Mouse (Mus musculus): ENCODE measurements around the gene Ces1d. TPM values are rescaled to one million over a fixed set of nuclear protein-coding genes. Genes with fewer than 3 reads are reported as not detected.

The Ces1d gene
- polyA plus RNA-seq, 2 experiments = 10.0 to 18.9 TPM

DNA sequence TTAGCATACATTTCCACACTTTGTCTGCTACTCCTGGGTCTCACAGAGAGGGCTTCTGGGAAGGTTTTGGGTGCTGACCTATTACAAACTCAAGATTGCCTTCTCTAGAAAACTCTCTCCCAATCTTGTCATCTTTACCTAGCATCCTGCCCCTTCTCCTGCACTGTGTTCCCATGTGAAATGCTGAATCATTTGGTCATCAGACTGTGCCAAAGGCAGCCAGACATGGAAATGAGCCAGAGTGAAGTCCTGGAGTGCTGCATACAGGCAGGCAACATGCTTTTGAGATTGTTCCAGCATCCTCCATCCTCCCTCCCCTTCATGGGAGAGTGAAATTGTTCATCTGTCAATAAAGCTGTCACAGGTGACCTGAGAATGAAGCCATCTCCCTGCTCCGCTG, 46.2 kb downstream of the Ces1d start:
- DNase-seq (ENCODE audit: low read depth in 3 of 3, low spot score in 3 of 3) (no peak), ATAC-seq (ENCODE audit: insufficient read depth) (no peak)
- Histone ChIP-seq H3K4me3 (ENCODE audit: insufficient read depth in 1 of 2, low read depth in 2 of 2, low read length in 2 of 2) (no peak overlapping the region), H3K4me1 (replicated peaks; ENCODE audit: control insufficient read depth in 2 of 2, insufficient read depth in 2 of 2, low read length in 1 of 2) (no peaks in the 10 kb centered on the region), H3K4me2 (ENCODE audit: low read depth) (no peak overlapping the region), H3K36me3 (replicated peaks; ENCODE audit: control insufficient read depth, insufficient read depth, low read depth) (no peaks in the 10 kb centered on the region), H3K9me3 (ENCODE audit: control insufficient read depth, low read length) (no peaks in the 10 kb centered on the region), H3K27ac (no peak overlapping the region), H3K27me3 (ENCODE audit: control insufficient read depth, insufficient read depth, low read length) (no peaks in the 10 kb centered on the region), H3K9ac (replicated peaks) (no peak overlapping the region)
- TF ChIP-seq EP300 (IDR thresholded peaks at IDR 0.05; ENCODE audit: low read depth) = no peak
- TF ChIP-seq CTCF (IDR thresholded peaks at IDR 0.05; ENCODE audit: low read depth) = no peak
- WGBS (ENCODE audit: insufficient replicate concordance) = 82% methylated on average over 1 of the region's 1 CpGs

DNA sequence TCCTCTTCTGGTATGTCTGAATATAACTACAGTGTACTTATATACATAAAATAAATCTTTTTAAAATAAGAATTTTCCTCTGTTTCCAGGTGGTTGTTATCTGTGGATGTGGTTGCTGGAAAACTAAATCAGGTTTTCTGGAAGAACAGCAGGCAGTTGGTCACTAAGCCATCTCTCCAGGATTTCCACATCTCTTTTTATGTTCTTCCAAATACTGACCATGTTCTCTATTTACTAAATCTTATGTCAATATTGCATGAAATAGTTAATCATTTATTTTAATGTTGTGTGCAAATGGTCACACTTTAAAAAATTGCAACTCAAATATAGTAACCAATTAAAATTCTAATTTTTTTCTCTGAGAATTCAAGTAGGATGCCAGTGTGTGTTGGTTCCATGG, 50.3 kb downstream of the Ces1d start:
- TF ChIP-seq CTCF (IDR thresholded peaks at IDR 0.05; ENCODE audit: low read depth) = no peak
- no peak for TF ChIP-seq EP300 (IDR thresholded peaks at IDR 0.05; ENCODE audit: low read depth)
- Histone ChIP-seq H3K9me3 (ENCODE audit: control insufficient read depth, low read length) (no peaks in the 10 kb centered on the region), H3K36me3 (replicated peaks; ENCODE audit: control insufficient read depth, insufficient read depth, low read depth) (no peaks in the 10 kb centered on the region), H3K27me3 (ENCODE audit: control insufficient read depth, insufficient read depth, low read length) (no peaks in the 10 kb centered on the region), H3K4me3 (ENCODE audit: insufficient read depth in 1 of 2, low read depth in 2 of 2, low read length in 2 of 2) (no peak overlapping the region), H3K27ac (no peak overlapping the region), H3K4me2 (ENCODE audit: low read depth) (no peak overlapping the region), H3K4me1 (replicated peaks; ENCODE audit: control insufficient read depth in 2 of 2, insufficient read depth in 2 of 2, low read length in 1 of 2) (no peaks in the 10 kb centered on the region), H3K9ac (replicated peaks) (no peak overlapping the region)
- ATAC-seq (ENCODE audit: insufficient read depth) (no peak), DNase-seq (ENCODE audit: low read depth in 3 of 3, low spot score in 3 of 3) (no peak)

DNA sequence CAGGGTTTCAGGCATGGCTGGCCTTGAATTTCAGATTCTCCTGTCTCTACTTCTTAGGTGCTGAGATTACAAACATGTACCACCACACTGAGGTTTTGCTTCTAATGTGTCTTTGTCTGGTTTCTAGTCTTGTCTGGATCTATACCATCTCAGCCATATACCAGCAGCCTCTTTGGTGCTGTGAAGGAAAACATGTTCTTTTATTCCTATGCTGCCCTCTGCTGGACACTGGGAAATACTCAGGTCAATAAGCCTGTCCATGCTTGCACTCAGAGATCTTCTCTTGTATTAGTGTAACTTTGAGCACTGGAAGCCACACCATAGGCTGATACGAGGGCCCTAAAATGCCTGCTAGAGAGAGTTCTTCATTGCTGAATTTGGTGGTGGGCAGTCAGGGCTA, 56.9 kb downstream of the Ces1d start:
- WGBS (ENCODE audit: insufficient replicate concordance) = 25% methylated on average over 1 of the region's 1 CpGs
- Histone ChIP-seq H3K27ac (no peak overlapping the region), H3K4me3 (ENCODE audit: insufficient read depth in 1 of 2, low read depth in 2 of 2, low read length in 2 of 2) (no peak overlapping the region), H3K9ac (replicated peaks) (no peak overlapping the region), H3K36me3 (replicated peaks; ENCODE audit: control insufficient read depth, insufficient read depth, low read depth) (no peaks in the 10 kb centered on the region), H3K4me1 (replicated peaks; ENCODE audit: control insufficient read depth in 2 of 2, insufficient read depth in 2 of 2, low read length in 1 of 2) (no peaks in the 10 kb centered on the region), H3K4me2 (ENCODE audit: low read depth) (no peak overlapping the region), H3K9me3 (ENCODE audit: control insufficient read depth, low read length) (no peaks in the 10 kb centered on the region), H3K27me3 (ENCODE audit: control insufficient read depth, insufficient read depth, low read length) (no peaks in the 10 kb centered on the region)
- TF ChIP-seq EP300 (IDR thresholded peaks at IDR 0.05; ENCODE audit: low read depth) (no peak), CTCF (IDR thresholded peaks at IDR 0.05; ENCODE audit: low read depth) (peak; percentile 48)
- no peak for ATAC-seq (ENCODE audit: insufficient read depth)
- no peak for DNase-seq (ENCODE audit: low read depth in 3 of 3, low spot score in 3 of 3)

DNA sequence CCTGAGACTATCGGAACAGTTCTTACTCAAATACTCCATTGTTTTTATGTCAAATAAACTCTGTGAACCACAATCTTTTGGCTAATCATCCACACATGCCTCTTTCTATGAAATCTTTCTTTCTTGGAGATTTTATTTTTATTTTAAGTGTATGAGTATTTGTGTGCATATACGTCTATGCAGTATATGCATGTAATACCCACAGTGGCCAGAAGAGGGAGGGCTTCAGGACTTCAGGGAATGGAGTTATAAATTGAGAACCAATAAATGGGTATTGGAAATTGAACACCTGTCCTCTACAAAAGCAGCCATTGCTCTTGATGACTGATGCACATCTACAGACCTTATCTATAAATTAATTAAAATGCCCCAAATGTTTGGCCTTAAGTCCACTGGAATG, 65.4 kb downstream of the Ces1d start:
- no peak overlapping the region for H3K9ac ChIP-seq (replicated peaks)
- H3K4me3 ChIP-seq (ENCODE audit: insufficient read depth in 1 of 2, low read depth in 2 of 2, low read length in 2 of 2) = no peak overlapping the region
- 82% methylated on average over 2 of the region's 2 CpGs for WGBS (ENCODE audit: insufficient replicate concordance)
- TF ChIP-seq CTCF (IDR thresholded peaks at IDR 0.05; ENCODE audit: low read depth) (peak; percentile 51), EP300 (IDR thresholded peaks at IDR 0.05; ENCODE audit: low read depth) (no peak)
- H3K36me3 ChIP-seq (replicated peaks; ENCODE audit: control insufficient read depth, insufficient read depth, low read depth) = no peaks in the 10 kb centered on the region
- H3K27ac ChIP-seq = no peak overlapping the region
- no peaks in the 10 kb centered on the region for H3K9me3 ChIP-seq (ENCODE audit: control insufficient read depth, low read length)
- no peaks in the 10 kb centered on the region for H3K27me3 ChIP-seq (ENCODE audit: control insufficient read depth, insufficient read depth, low read length)
- H3K4me1 ChIP-seq (replicated peaks; ENCODE audit: control insufficient read depth in 2 of 2, insufficient read depth in 2 of 2, low read length in 1 of 2) = no peaks in the 10 kb centered on the region
- ATAC-seq (ENCODE audit: insufficient read depth) (no peak), DNase-seq (ENCODE audit: low read depth in 3 of 3, low spot score in 3 of 3) (no peak)
- H3K4me2 ChIP-seq (ENCODE audit: low read depth) = no peak overlapping the region

DNA sequence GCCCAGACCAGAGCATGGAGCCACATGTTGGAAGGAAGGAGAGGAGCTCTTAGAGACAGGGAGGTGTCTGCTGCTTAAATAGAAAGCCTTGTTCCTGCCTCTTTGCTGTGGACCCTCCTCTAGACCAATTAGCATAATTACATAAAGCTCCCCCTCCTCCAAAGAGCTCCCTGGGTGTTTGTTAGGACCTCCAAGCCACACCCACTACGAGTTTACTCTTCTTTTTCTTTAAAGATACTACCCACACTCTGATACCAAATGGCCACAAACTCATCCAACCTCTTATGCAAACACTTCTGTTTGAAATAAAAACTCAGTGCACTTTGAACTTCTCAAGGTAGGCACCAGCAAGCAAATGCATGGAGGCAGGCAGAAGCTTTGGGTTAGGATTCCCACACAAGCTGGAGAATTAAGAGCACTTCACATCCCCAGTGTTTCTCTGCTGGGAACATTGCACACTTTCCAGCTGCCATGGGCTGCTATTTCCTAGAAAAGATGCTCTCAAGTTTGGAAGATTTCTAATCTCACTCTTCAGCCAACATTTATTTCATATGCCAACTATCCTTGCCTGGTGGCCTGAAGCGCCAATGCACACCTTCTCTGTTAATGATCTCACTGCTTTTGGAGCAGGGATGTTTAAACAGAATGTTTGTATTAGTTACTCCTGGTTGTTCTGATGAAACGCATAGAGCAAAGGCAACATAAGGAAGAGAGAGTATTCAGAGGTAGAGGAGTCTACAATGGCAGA, 66.2 kb downstream of the Ces1d start, which contains the start of gene Ces1c:
Ces1c (minus strand) TSS at position 51 of the 748 bp plus-strand sequence.
- no peaks in the 10 kb centered on the region for H3K27me3 ChIP-seq (ENCODE audit: control insufficient read depth, insufficient read depth, low read length)
- TF ChIP-seq CTCF (IDR thresholded peaks at IDR 0.05; ENCODE audit: low read depth) (no peak), EP300 (IDR thresholded peaks at IDR 0.05; ENCODE audit: low read depth) (no peak)
- no peaks in the 10 kb centered on the region for H3K36me3 ChIP-seq (replicated peaks; ENCODE audit: control insufficient read depth, insufficient read depth, low read depth)
- no peaks in the 10 kb centered on the region for H3K9me3 ChIP-seq (ENCODE audit: control insufficient read depth, low read length)
- no peak within 1 kb of the TSS for H3K4me2 ChIP-seq (ENCODE audit: low read depth)
- DNase-seq (ENCODE audit: low read depth in 3 of 3, low spot score in 3 of 3) (no peak), ATAC-seq (ENCODE audit: insufficient read depth) (no peak)
- no peaks in the 10 kb centered on the region for H3K4me1 ChIP-seq (replicated peaks; ENCODE audit: control insufficient read depth in 2 of 2, insufficient read depth in 2 of 2, low read length in 1 of 2)
- H3K9ac ChIP-seq (replicated peaks) = no peak within 1 kb of the TSS
- no peak within 1 kb of the TSS for H3K27ac ChIP-seq
- H3K4me3 ChIP-seq (ENCODE audit: insufficient read depth in 1 of 2, low read depth in 2 of 2, low read length in 2 of 2) = no peak within 1 kb of the TSS
- WGBS (ENCODE audit: insufficient replicate concordance) = 47% methylated on average over 3 of the region's 3 CpGs

Measured in liver, embryonic 14.5 days (tissue).